Mouse (Mus musculus) neural tube, embryonic 15.5 days (tissue): ENCODE data around the gene Os9. TPM values are rescaled to one million over a fixed set of nuclear protein-coding genes. Genes with fewer than 3 reads are reported as not detected.
"Not testable (repeated sequence)": the region's sequence is repeated elsewhere in the genome, so short reads cannot be mapped to it uniquely, and the experiment has no call there.

ENCODE experiments used
- ATAC-seq: fragments of 200-750 bp; cut with Nextera tagmentation; 2 replicates; pipeline ENCODE4 v1.8.0; 2017; ENCODE audit warnings: mild to moderate bottlenecking, moderate TSS enrichment, moderate library complexity; ENCODE audit not compliant: low FRiP score
- H3K27ac ChIP-seq: fragments of 300-500 bp; sonication (generic); replicated peaks from 2 replicates; pipeline ENCODE4 v1.5.1; 2015; ENCODE audit warnings: mild to moderate bottlenecking, inconsistent platforms
- H3K27me3 ChIP-seq: fragments of 300-500 bp; sonication (generic); replicated peaks from 2 replicates; pipeline ENCODE4 v1.6.1; 2015; ENCODE audit warnings: inconsistent platforms
- H3K36me3 ChIP-seq: fragments of 300-500 bp; sonication (generic); 2 replicates; pipeline ENCODE4 v1.6.1; 2015; ENCODE audit warnings: inconsistent platforms
- H3K4me1 ChIP-seq: fragments of 300-500 bp; sonication (generic); 2 replicates; pipeline ENCODE4 v1.6.1; 2015; ENCODE audit warnings: inconsistent platforms
- H3K4me2 ChIP-seq: fragments of 300-500 bp; sonication (generic); 2 replicates; pipeline ENCODE4 v1.6.1; 2015; ENCODE audit warnings: inconsistent platforms, mild to moderate bottlenecking, moderate library complexity
- H3K4me3 ChIP-seq: fragments of 300-500 bp; sonication (generic); replicated peaks from 2 replicates; pipeline ENCODE4 v1.5.1; 2015; ENCODE audit warnings: mild to moderate bottlenecking, inconsistent platforms
- H3K9ac ChIP-seq: fragments of 300-500 bp; sonication (generic); replicated peaks from 2 replicates; pipeline ENCODE4 v1.6.1; 2015; ENCODE audit warnings: mild to moderate bottlenecking, inconsistent platforms
- H3K9me3 ChIP-seq: fragments of 300-500 bp; sonication (generic); replicated peaks from 2 replicates; pipeline ENCODE4 v1.6.1; 2016; ENCODE audit warnings: inconsistent platforms
- WGBS: fragments of 180-500 bp; shearing (Covaris S2); methylation state at CpG from one replicate; pipeline ENCODE4 v1.1.7; 2015; ENCODE audit warnings: mixed read lengths; 5-methylcytosine and 5-hydroxymethylcytosine counted together
- polyA plus RNA-seq: library from polyadenylated mRNA; unstranded; fragments of >200 nt; fragmentation: Nextera tagmentation; extraction: Ambion mirVana; gene quantifications from 2 replicates; pipeline ENCODE4 v1.2.1, GENCODE M21; 2015

Os9 gene
- 127 and 130 TPM in 2 replicates for polyA plus RNA-seq

DNA sequence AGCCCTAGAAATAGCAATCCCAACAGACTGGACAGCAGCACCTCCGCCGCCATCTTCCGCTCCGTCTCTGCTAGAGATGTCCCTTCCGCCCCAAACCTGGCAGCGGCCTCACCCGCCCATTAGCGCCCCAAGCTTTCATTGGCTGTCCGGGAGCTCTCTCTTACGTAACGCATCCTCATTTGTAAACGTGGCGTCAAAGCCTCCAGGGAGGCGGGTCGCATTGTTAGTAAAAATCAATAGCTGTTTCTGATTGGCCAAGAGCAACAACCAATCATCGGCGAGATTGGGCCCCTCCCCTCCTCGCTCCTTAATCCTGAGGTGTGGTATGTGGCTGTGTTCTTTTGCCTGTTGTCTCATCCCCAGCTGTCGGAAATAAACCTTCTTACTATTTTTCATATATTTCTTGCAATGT lies at the start of gene Os9:
Os9 (minus strand) TSS at position 66 of the 412 bp plus-strand sequence.
- ATAC-seq = peak; percentile 94
- 0% methylated on average over 19 of the region's 19 CpGs for WGBS
- H3K9me3 ChIP-seq = no peaks in the 10 kb centered on the region
- H3K9ac ChIP-seq = peak within 1 kb of the TSS; percentile 84
- H3K36me3 ChIP-seq = peaks cover 34% of the 10 kb centered on the region
- H3K4me1 ChIP-seq = peaks cover 39% of the 10 kb centered on the region
- peak within 1 kb of the TSS; percentile 95 for H3K4me2 ChIP-seq
- peak within 1 kb of the TSS; percentile 96 for H3K4me3 ChIP-seq
- H3K27me3 ChIP-seq = no peaks in the 10 kb centered on the region
- H3K27ac ChIP-seq = peak within 1 kb of the TSS; percentile 91

DNA sequence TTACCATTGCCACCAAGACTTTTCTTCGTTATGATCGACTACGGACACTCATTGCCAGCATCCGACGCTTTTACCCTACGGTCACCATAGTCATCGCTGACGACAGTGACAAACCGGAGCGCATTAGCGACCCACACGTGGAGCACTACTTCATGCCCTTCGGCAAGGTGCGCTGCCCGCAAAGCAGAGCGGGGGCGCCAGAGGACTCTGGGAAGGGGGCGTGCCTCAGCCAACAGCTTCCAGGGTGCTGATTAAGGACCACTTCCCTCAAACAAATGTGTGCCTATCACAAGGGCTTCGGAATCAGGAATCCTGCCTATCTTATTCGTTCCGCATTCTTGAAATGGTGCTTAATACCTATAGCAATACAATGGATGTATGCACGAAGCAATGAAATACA lies 49.1 kb upstream of the Os9 start:
- Histone ChIP-seq H3K9ac (no peak overlapping the region), H3K27me3 (peaks cover 46% of the 10 kb centered on the region), H3K4me1 (peaks cover 33% of the 10 kb centered on the region), H3K27ac (no peak overlapping the region), H3K36me3 (peaks cover 41% of the 10 kb centered on the region), H3K9me3 (no peaks in the 10 kb centered on the region), H3K4me3 (no peak overlapping the region), H3K4me2 (peak overlapping the region; percentile 53)
- 5% methylated on average over 22 of the region's 22 CpGs for whole genome bisulfite sequencing
- no peak for ATAC-seq

DNA sequence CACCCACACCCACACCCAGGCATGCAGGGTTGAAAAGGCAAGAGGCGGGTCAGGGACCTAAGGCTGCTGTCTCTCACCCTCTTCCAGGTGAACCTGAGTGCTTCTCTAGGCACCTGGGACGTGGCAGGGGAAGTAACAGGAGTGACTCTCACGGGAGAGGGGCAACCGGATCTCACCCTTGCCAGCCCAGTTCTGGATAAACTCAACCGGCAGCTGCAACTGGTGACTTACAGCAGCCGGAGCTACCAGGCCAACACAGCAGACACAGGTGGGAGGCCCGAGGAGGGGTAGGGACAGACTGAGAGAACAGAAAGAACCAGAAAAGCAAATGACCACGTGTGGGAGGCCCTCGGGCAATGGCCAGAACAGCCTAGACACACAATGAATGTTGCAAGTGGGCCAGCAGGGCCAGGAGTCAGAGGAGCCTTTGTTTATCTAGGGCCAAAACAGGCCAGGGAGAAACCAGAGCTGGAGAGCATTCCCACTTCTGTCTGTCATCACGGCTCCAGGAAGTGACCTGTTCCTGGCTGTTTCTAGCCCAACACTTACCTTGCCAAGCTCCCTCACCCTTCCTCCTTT lies 46.8 kb upstream of the Os9 start:
- peak overlapping the region; percentile 97; the same call in 1 of the 2 replicates for H3K9ac ChIP-seq
- 59% methylated on average over 10 of the region's 10 CpGs for WGBS
- peak overlapping the region; percentile 81 for H3K4me2 ChIP-seq
- H3K36me3 ChIP-seq = peaks cover 30% of the 10 kb centered on the region
- peaks cover 43% of the 10 kb centered on the region for H3K27me3 ChIP-seq
- no peak for ATAC-seq
- no peak overlapping the region for H3K27ac ChIP-seq
- H3K4me1 ChIP-seq = peaks cover 38% of the 10 kb centered on the region
- peak overlapping the region; percentile 73; the same call in 1 of the 2 replicates for H3K4me3 ChIP-seq
- no peaks in the 10 kb centered on the region for H3K9me3 ChIP-seq

- Histone ChIP-seq H3K36me3 (peaks cover 25% of the 10 kb centered on the region), H3K9ac (peak overlapping the region; percentile 97), H3K4me1 (peaks cover 38% of the 10 kb centered on the region), H3K9me3 (no peaks in the 10 kb centered on the region), H3K27me3 (peaks cover 43% of the 10 kb centered on the region), H3K4me2 (peak overlapping the region; percentile 81), H3K27ac (peak overlapping the region; percentile 95), H3K4me3 (peak overlapping the region; percentile 73)
- no peak for ATAC-seq
- WGBS = 23% methylated on average over 15 of the region's 15 CpGs
Measured at GRCm38 (mm10) chr10:127166771-127167613, 46.1 kb upstream of the Os9 start.

GRCm38 (mm10) chr10:127166404-127166715 lies 45.4 kb upstream of the Os9 start:
- peaks cover 38% of the 10 kb centered on the region for H3K4me1 ChIP-seq
- peak overlapping the region; percentile 73 for H3K4me3 ChIP-seq
- peaks cover 19% of the 10 kb centered on the region for H3K36me3 ChIP-seq
- peak overlapping the region; percentile 95 for H3K27ac ChIP-seq
- 2% methylated on average over 11 of the region's 11 CpGs for WGBS
- H3K9me3 ChIP-seq = no peaks in the 10 kb centered on the region
- peak overlapping the region; percentile 81 for H3K4me2 ChIP-seq
- peak overlapping the region; percentile 97 for H3K9ac ChIP-seq
- ATAC-seq = no peak
- H3K27me3 ChIP-seq = peaks cover 37% of the 10 kb centered on the region

- Histone ChIP-seq H3K36me3 (peaks cover 14% of the 10 kb centered on the region), H3K27ac (peak overlapping the region; percentile 95), H3K4me1 (peaks cover 37% of the 10 kb centered on the region), H3K9me3 (no peaks in the 10 kb centered on the region), H3K4me2 (peak overlapping the region; percentile 81), H3K4me3 (peak overlapping the region; percentile 73), H3K27me3 (peaks cover 33% of the 10 kb centered on the region), H3K9ac (peak overlapping the region; percentile 97)
- under 1% methylated on average over 55 of the region's 56 CpGs for WGBS
- ATAC-seq = peak; percentile 65
Measured at GRCm38 (mm10) chr10:127165654-127166403, 44.9 kb upstream of the Os9 start.

DNA sequence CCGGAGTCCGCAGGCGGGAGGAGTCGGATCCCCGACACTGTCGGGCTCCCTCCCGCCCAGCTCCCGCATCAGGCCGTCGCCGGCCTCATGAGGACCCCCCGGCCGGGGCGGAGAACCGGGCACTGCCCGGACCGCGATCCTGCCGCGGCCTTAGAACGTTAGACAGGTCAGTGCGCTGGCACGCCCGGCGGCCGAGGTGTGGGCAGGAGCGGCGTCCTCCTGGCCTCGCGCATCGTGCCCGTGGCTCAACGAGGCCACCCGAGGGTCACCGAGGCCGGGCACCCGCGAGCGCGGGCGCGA lies 44.4 kb upstream of the Os9 start:
- H3K9me3 ChIP-seq = no peaks in the 10 kb centered on the region
- peaks cover 28% of the 10 kb centered on the region for H3K27me3 ChIP-seq
- peak overlapping the region; percentile 81 for H3K4me2 ChIP-seq
- ATAC-seq = peak; percentile 54
- peak overlapping the region; percentile 95 for H3K27ac ChIP-seq
- H3K36me3 ChIP-seq = peaks cover 14% of the 10 kb centered on the region
- WGBS = under 1% methylated on average over 29 of the region's 42 CpGs
- H3K4me1 ChIP-seq = peaks cover 32% of the 10 kb centered on the region
- peak overlapping the region; percentile 73 for H3K4me3 ChIP-seq
- H3K9ac ChIP-seq = peak overlapping the region; percentile 97

DNA sequence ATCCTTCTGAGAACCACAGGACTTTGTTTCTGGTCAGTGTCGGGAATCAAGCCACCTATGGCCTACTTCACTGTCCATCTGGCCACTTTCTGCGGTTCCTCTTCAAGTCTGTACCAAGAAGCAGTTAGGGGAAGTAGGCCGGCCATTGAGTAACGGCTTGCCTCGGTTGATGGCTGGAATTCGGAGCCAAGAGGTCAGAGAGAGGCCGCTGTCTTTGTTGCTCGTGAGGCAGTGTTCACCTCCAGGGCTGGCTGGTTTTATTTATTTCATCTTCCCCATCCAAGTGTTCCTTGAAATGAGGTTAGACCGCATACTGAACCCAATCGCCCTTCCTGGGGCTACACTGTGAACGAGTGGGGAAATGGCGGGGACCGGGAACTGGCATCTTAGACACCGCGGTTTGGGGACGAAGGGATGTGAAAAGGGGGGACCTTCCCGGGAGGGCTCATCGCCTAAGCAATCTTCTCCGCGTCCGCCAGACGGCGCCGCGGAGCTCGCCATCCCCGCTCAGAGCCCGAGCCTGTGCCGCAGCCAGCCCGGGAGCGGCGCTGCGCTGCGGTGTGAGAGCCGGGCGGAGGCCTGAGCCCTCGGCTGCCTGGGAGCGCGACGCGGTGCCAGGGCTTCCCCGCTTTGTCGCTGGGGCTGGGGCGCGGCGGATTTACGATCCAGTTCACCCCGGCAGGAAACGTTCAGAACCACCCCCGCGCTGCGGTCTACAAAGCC lies 43.9 kb upstream of the Os9 start, which contains the start of gene B4galnt1:
B4galnt1 (plus strand) TSS at position 595 of the 723 bp plus-strand sequence.
- peaks cover 24% of the 10 kb centered on the region for H3K27me3 ChIP-seq
- peak within 1 kb of the TSS; percentile 97 for H3K9ac ChIP-seq
- H3K4me3 ChIP-seq = peak within 1 kb of the TSS; percentile 73
- peak within 1 kb of the TSS; percentile 81 for H3K4me2 ChIP-seq
- H3K36me3 ChIP-seq = peaks cover 14% of the 10 kb centered on the region
- peak; percentile 89 for ATAC-seq
- peak within 1 kb of the TSS; percentile 95 for H3K27ac ChIP-seq
- no peaks in the 10 kb centered on the region for H3K9me3 ChIP-seq
- WGBS = 2% methylated on average over 52 of the region's 52 CpGs
- peaks cover 26% of the 10 kb centered on the region for H3K4me1 ChIP-seq

DNA sequence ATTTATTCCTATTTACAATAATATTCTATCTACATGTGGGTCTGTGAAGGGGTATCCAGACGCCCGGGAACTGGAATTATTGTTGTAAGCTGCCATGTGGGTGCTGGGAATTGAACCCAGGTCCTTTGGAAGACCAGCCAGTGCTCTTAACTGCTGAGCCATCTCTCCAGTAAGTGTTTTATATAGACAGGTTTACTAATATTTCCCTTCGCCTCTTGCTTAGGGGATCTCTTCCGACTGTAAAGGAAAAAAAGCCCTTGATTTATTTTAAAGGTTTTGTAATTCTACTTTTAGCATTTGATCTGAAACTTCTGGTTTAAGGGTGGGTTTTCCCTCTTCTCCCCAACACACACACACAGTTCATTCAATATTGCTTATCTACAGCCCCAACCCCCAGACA lies 43.3 kb upstream of the Os9 start:
- Histone ChIP-seq H3K4me3 (peak overlapping the region; percentile 73; the same call in 1 of the 2 replicates), H3K9me3 (no peaks in the 10 kb centered on the region), H3K27me3 (peaks cover 18% of the 10 kb centered on the region), H3K4me1 (peaks cover 23% of the 10 kb centered on the region), H3K36me3 (peaks cover 10% of the 10 kb centered on the region), H3K4me2 (peak overlapping the region; percentile 81), H3K27ac (peak overlapping the region; percentile 95), H3K9ac (no peak overlapping the region; the same call in 1 of the 2 replicates)
- 97% methylated on average over 4 of the region's 4 CpGs for WGBS
- no peak for ATAC-seq

DNA sequence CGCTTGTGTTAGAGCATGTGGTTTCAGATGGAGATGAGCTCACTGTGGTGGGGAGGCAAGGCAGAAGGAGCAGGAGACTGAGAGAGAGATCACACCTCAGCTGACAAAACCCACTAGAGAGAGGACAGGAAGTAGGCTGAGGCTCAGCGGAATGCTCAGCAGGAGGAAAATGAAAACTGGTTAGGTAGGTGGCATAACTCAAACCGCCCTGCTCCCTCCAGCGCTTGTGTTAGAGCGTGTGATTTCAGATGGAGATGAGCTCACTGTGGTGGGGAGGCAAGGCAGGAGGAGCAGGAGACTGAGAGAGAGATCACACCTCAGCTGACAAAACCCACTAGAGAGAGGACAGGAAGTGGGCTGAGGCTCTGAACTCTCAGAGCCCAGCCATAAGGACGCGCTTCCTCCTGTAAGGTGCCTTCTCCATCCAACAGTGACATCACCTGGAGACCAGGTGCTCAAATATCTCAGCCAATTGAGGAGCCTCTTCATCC lies 41.9 kb upstream of the Os9 start:
- H3K27ac ChIP-seq, ATAC-seq, H3K9ac ChIP-seq, H3K4me2 ChIP-seq, H3K4me3 ChIP-seq, H3K9me3 ChIP-seq, H3K27me3 ChIP-seq, H3K36me3 ChIP-seq: not testable (repeated sequence)
- WGBS = 59% methylated on average over 7 of the region's 7 CpGs
- H3K4me1 ChIP-seq = peaks cover 20% of the 10 kb centered on the region

DNA sequence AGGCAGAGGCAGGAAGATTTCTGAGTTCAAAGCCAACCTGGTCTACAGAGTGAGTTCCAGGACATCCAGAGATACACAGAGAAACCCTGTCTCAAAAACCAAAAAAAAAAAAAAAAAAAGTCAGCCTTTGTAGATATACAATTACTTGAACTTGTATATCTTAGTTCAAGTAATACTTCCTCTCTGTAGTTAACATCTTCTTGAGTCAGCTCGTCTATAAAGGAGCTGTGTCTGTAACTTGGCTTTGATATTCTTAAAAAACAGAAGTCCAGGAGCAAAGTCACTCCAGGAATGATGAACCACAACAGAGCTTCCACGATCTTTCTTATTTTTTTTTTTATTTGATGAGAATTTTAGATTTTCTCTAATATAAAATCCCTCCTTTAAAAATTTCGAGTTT lies 39.8 kb upstream of the Os9 start:
- no peak for ATAC-seq
- WGBS = 82% methylated on average over 3 of the region's 3 CpGs

More for the DNA sequence above, 39.8 kb upstream of the Os9 start:
- H3K4me1 ChIP-seq = peaks cover 5% of the 10 kb centered on the region
- no peaks in the 10 kb centered on the region for H3K36me3 ChIP-seq
- no peak overlapping the region for H3K4me2 ChIP-seq
- no peak overlapping the region for H3K9ac ChIP-seq
- H3K9me3 ChIP-seq = no peaks in the 10 kb centered on the region
- H3K27me3 ChIP-seq = no peaks in the 10 kb centered on the region
- H3K4me3 ChIP-seq = no peak overlapping the region
- H3K27ac ChIP-seq = no peak overlapping the region
